30 mouse cellular contexts compared by ENCODE assay signal in the genomic region with DNA sequence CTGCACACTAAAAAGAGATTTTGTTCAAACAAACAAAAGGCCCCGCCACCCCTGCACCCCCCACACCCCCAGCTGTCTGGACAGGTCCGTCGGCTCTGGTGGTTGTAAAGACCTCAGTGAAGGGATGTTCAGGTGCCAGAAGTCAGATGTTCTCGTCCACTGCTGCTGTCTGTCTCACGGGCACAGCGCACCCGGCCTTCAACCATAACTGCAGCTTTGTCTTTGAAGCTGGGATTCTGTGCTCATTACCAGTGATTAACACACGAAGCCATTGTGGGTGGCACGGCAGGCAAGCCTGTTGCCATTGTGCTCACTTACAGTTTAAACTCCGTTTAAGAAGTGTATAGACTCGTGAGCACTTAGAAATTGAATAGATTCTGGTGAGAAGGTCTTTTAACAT.
DNase-seq lines count a peak whose midpoint lies in the region; ATAC-seq lines count a peak whose summit lies in the region.
"Had no signal": no experiment of that assay in that cellular context is flagged by ENCODE, and none has a peak within 500 bp of the region (broad histone marks: within the 10 kb centered on the region; RNA-seq: fewer than 3 reads in every experiment).

No protein-coding gene starts in this region.

- H3K27ac ChIP-seq in neural tube, embryonic 13.5 days (replicated peaks), result no peak overlapping the region
- H3K27ac ChIP-seq in neural tube, embryonic 15.5 days (replicated peaks), result no peak overlapping the region
- H3K27ac ChIP-seq in forebrain, embryonic 16.5 days (ENCODE audit: low read length), result no peak overlapping the region
- H3K27ac ChIP-seq: embryonic facial prominence, embryonic 12.5 days; embryonic facial prominence, embryonic 15.5 days; heart, adult 2 months; heart, embryonic 10.5 days; hindbrain, embryonic 10.5 days; hindbrain, embryonic 13.5 days; intestine, embryonic 15.5 days had no signal

- H3K4me3 ChIP-seq in neural tube, embryonic 13.5 days, result no peak overlapping the region
- no peak overlapping the region for H3K4me3 ChIP-seq in neural tube, embryonic 15.5 days (replicated peaks)
- no peak overlapping the region for H3K4me3 ChIP-seq in forebrain, embryonic 16.5 days (replicated peaks; ENCODE audit: low read length)
- H3K4me3 ChIP-seq: embryonic facial prominence, embryonic 12.5 days; embryonic facial prominence, embryonic 15.5 days; heart, adult 2 months; heart, embryonic 10.5 days; hindbrain, embryonic 10.5 days; hindbrain, embryonic 13.5 days; intestine, embryonic 15.5 days had no signal

- H3K4me1 ChIP-seq in neural tube, embryonic 13.5 days (replicated peaks), result peaks cover 6% of the 10 kb centered on the region
- no peaks in the 10 kb centered on the region for H3K4me1 ChIP-seq in neural tube, embryonic 15.5 days
- H3K4me1 ChIP-seq in forebrain, embryonic 16.5 days (replicated peaks; ENCODE audit: control insufficient read depth, insufficient read depth, low read length), result peaks cover 4% of the 10 kb centered on the region
- H3K4me1 ChIP-seq: embryonic facial prominence, embryonic 12.5 days; embryonic facial prominence, embryonic 15.5 days; heart, embryonic 10.5 days; intestine, embryonic 15.5 days had no signal

- no peak for ATAC-seq in neural tube, embryonic 13.5 days (ENCODE audit: low read depth)
- no peak for ATAC-seq in neural tube, embryonic 15.5 days (ENCODE audit: low FRiP score)
- no peak for ATAC-seq in forebrain, embryonic 16.5 days
- ATAC-seq: hindbrain, embryonic 16.5 days; intestine, embryonic 15.5 days; Patski had no signal

- no peaks in the 10 kb centered on the region for H3K36me3 ChIP-seq in neural tube, embryonic 13.5 days
- H3K36me3 ChIP-seq in neural tube, embryonic 15.5 days, result no peaks in the 10 kb centered on the region
- no peaks in the 10 kb centered on the region for H3K36me3 ChIP-seq in forebrain, embryonic 16.5 days (ENCODE audit: control insufficient read depth, insufficient read depth)
- H3K36me3 ChIP-seq: embryonic facial prominence, embryonic 12.5 days; embryonic facial prominence, embryonic 15.5 days; G1E; heart, embryonic 10.5 days; hindbrain, embryonic 10.5 days; hindbrain, embryonic 13.5 days; intestine, embryonic 15.5 days had no signal

- intact Hi-C loops in heart, postnatal 14 days (cut with DNase I), result no loop called here

- DNase-seq in embryo, embryonic 11 days, result peak; percentile 17
- DNase-seq in embryo, embryonic 10.5 days (ENCODE audit: low spot score), result no peak
- DNase-seq in retina, postnatal 1 day, result peak; percentile 88
- no peak for DNase-seq in cerebellum, adult 11-12 months
- no peak for DNase-seq in heart, postnatal 14 days
- DNase-seq: adrenal gland, adult 2 months; adrenal gland, postnatal 14 days; B cell, adult 2 months; cerebellum, adult 18-20 months; cerebellum, adult 9-10 months; cerebellum, postnatal 14 days; gastrocnemius, postnatal 10 days; gastrocnemius, postnatal 36 days; heart, adult 2 months; heart, postnatal 36 days; kidney, adult 11 months; kidney, adult 8-10 months had no signal

- no peaks in the 10 kb centered on the region for H3K27me3 ChIP-seq in neural tube, embryonic 13.5 days
- no peaks in the 10 kb centered on the region for H3K27me3 ChIP-seq in neural tube, embryonic 15.5 days (replicated peaks)
- H3K27me3 ChIP-seq in forebrain, embryonic 16.5 days (replicated peaks; ENCODE audit: control insufficient read depth, insufficient read depth, low read length), result no peaks in the 10 kb centered on the region
- H3K27me3 ChIP-seq: CH12.LX; embryonic facial prominence, embryonic 12.5 days; embryonic facial prominence, embryonic 15.5 days; hindbrain, embryonic 13.5 days; intestine, embryonic 15.5 days; Patski had no signal

- peak overlapping the region; percentile 28; the same call in 1 of the 2 replicates for H3K4me2 ChIP-seq in neural tube, embryonic 13.5 days
- no peak overlapping the region for H3K4me2 ChIP-seq in neural tube, embryonic 15.5 days
- peak overlapping the region; percentile 24 for H3K4me2 ChIP-seq in forebrain, embryonic 16.5 days (ENCODE audit: low read length)
- H3K4me2 ChIP-seq: embryonic facial prominence, embryonic 12.5 days; embryonic facial prominence, embryonic 15.5 days; hindbrain, embryonic 13.5 days; intestine, embryonic 15.5 days had no signal

- 24% methylated on average over 11 of the region's 11 CpGs for WGBS in neural tube, embryonic 13.5 days
- WGBS in neural tube, embryonic 15.5 days, result 22% methylated on average over 11 of the region's 11 CpGs
- 8% methylated on average over 11 of the region's 11 CpGs for WGBS in forebrain, embryonic 16.5 days

- H3K9me3 ChIP-seq in neural tube, embryonic 13.5 days, result no peaks in the 10 kb centered on the region
- H3K9me3 ChIP-seq in neural tube, embryonic 15.5 days (replicated peaks), result no peaks in the 10 kb centered on the region
- H3K9me3 ChIP-seq in forebrain, embryonic 16.5 days (ENCODE audit: control insufficient read depth, low read length), result no peaks in the 10 kb centered on the region
- H3K9me3 ChIP-seq: embryonic facial prominence, embryonic 12.5 days; embryonic facial prominence, embryonic 15.5 days; G1E; heart, embryonic 10.5 days; hindbrain, embryonic 10.5 days; hindbrain, embryonic 13.5 days; intestine, embryonic 15.5 days had no signal

- no peak overlapping the region for H3K9ac ChIP-seq in neural tube, embryonic 13.5 days
- no peak overlapping the region for H3K9ac ChIP-seq in neural tube, embryonic 15.5 days (replicated peaks)
- no peak overlapping the region for H3K9ac ChIP-seq in forebrain, embryonic 16.5 days (replicated peaks; ENCODE audit: low read depth, low read length)
- H3K9ac ChIP-seq: embryonic facial prominence, embryonic 12.5 days; embryonic facial prominence, embryonic 15.5 days; hindbrain, embryonic 13.5 days; intestine, embryonic 15.5 days had no signal

Comparison
In these comparisons a context has a peak if more than half of its experiments do, and no peak if none do; other contexts are left out.
1. DNase-seq: peak in embryo, embryonic 11 days (single experiment) and retina, postnatal 1 day (single experiment); none in embryo, embryonic 10.5 days (single experiment), cerebellum, adult 11-12 months (single experiment) and heart, postnatal 14 days (0 of 2).